Mouse (Mus musculus): ENCODE results near the gene 1700028K03Rik. TPM values are rescaled to one million over a fixed set of nuclear protein-coding genes. Genes with fewer than 3 reads are reported as not detected.

1700028K03Rik gene
- polyA plus RNA-seq, 1 experiment: 0.30 TPM

DNA sequence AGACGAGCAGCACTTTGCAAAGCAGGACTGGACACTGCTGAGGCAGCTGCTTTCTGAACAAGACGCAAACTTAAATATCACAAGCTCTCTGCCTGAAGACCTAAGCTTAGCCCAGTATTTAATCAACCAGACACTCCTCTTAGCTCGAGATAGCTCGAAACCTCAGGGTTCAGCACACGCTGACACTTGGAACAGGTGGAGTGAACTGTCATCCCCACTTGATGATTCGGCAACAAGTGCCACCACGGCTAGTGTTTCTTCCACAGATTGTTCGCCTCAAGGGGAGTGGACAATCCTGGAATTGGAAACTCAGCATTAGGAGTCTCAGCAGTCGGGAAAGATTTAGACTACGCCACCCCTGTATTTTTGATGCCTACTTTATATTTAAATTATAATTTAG lies 24.0 kb upstream of the 1700028K03Rik start:
- Histone ChIP-seq H3K27ac (ENCODE audit: insufficient read depth, low read length) (no peak overlapping the region), H3K4me1 (ENCODE audit: control insufficient read depth, insufficient read depth, low read length) (no peaks in the 10 kb centered on the region), H3K36me3 (ENCODE audit: control insufficient read depth, insufficient read depth, low read length, poor library complexity, severe bottlenecking) (no peaks in the 10 kb centered on the region), H3K4me3 (ENCODE audit: low read depth, low read length) (no peak overlapping the region), H3K27me3 (ENCODE audit: control insufficient read depth, insufficient read depth, low read length, poor library complexity, severe bottlenecking) (no peaks in the 10 kb centered on the region), H3K9ac (ENCODE audit: low read depth, poor library complexity, severe bottlenecking) (no peak overlapping the region), H3K9me3 (replicated peaks; ENCODE audit: control insufficient read depth, insufficient read depth, low read length, poor library complexity, severe bottlenecking) (no peaks in the 10 kb centered on the region)
- TF ChIP-seq EP300 (IDR thresholded peaks at IDR 0.05; ENCODE audit: insufficient read depth, low read depth, low read length): no peak
- no peak for TF ChIP-seq CTCF (IDR thresholded peaks at IDR 0.05; ENCODE audit: low read depth, low read length)
- TF ChIP-seq POLR2A (IDR thresholded peaks at IDR 0.05; ENCODE audit: insufficient read depth, low read length): no peak

DNA sequence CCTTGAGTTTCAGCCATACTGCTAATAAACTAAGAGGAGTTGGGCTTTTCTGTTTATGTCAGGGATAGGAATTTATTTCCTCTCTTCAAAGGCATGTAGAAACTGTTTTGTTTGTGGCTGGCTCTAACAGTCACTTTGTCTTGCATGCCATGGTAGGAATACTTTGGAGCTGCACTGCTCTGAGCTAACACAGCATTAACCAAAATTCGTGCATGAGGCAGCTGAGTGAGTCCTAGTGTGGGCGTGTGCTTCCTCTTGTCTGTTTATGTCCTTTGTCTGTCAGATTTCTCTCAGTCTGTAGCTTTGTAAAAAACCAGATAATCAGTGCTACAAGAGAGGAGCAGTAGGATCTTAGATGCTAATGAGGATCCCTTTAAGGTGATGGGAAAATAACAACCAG lies 23.2 kb upstream of the 1700028K03Rik start:
- H3K4me3 ChIP-seq (ENCODE audit: low read depth, low read length): no peak overlapping the region
- H3K4me1 ChIP-seq (ENCODE audit: control insufficient read depth, insufficient read depth, low read length): no peaks in the 10 kb centered on the region
- H3K27ac ChIP-seq (ENCODE audit: insufficient read depth, low read length): no peak overlapping the region
- no peaks in the 10 kb centered on the region for H3K9me3 ChIP-seq (replicated peaks; ENCODE audit: control insufficient read depth, insufficient read depth, low read length, poor library complexity, severe bottlenecking)
- no peaks in the 10 kb centered on the region for H3K36me3 ChIP-seq (ENCODE audit: control insufficient read depth, insufficient read depth, low read length, poor library complexity, severe bottlenecking)
- TF ChIP-seq CTCF (IDR thresholded peaks at IDR 0.05; ENCODE audit: low read depth, low read length) (no peak), POLR2A (IDR thresholded peaks at IDR 0.05; ENCODE audit: insufficient read depth, low read length) (no peak), EP300 (IDR thresholded peaks at IDR 0.05; ENCODE audit: insufficient read depth, low read depth, low read length) (no peak)
- no peak overlapping the region for H3K9ac ChIP-seq (ENCODE audit: low read depth, poor library complexity, severe bottlenecking)
- H3K27me3 ChIP-seq (ENCODE audit: control insufficient read depth, insufficient read depth, low read length, poor library complexity, severe bottlenecking): no peaks in the 10 kb centered on the region

DNA sequence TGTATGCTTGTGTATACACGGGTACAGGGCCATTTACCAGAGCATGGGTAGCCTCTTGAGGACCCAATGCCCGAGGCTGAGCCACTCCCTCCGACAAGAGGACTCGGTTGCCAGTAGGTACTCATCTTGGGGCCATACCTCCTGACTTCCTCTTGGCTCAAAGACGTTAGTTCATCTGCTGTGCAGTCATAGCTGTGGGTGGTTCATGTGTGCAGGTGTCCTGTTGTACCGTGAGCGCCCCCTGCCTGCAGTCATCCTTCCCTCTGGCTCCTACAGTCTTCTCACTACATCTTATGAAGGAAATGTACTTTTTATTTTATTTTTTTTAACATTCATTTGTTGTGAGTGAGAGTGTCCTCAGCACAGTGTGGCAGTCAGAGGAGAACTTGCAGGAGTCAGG lies 20.9 kb upstream of the 1700028K03Rik start:
- Histone ChIP-seq H3K4me1 (ENCODE audit: control insufficient read depth, insufficient read depth, low read length) (no peaks in the 10 kb centered on the region), H3K9ac (ENCODE audit: low read depth, poor library complexity, severe bottlenecking) (no peak overlapping the region), H3K27me3 (ENCODE audit: control insufficient read depth, insufficient read depth, low read length, poor library complexity, severe bottlenecking) (no peaks in the 10 kb centered on the region), H3K9me3 (replicated peaks; ENCODE audit: control insufficient read depth, insufficient read depth, low read length, poor library complexity, severe bottlenecking) (no peaks in the 10 kb centered on the region), H3K4me3 (ENCODE audit: low read depth, low read length) (no peak overlapping the region), H3K36me3 (ENCODE audit: control insufficient read depth, insufficient read depth, low read length, poor library complexity, severe bottlenecking) (no peaks in the 10 kb centered on the region), H3K27ac (ENCODE audit: insufficient read depth, low read length) (no peak overlapping the region)
- TF ChIP-seq POLR2A (IDR thresholded peaks at IDR 0.05; ENCODE audit: insufficient read depth, low read length): no peak
- TF ChIP-seq EP300 (IDR thresholded peaks at IDR 0.05; ENCODE audit: insufficient read depth, low read depth, low read length): no peak
- peak; percentile 80 for TF ChIP-seq CTCF (IDR thresholded peaks at IDR 0.05; ENCODE audit: low read depth, low read length)

DNA sequence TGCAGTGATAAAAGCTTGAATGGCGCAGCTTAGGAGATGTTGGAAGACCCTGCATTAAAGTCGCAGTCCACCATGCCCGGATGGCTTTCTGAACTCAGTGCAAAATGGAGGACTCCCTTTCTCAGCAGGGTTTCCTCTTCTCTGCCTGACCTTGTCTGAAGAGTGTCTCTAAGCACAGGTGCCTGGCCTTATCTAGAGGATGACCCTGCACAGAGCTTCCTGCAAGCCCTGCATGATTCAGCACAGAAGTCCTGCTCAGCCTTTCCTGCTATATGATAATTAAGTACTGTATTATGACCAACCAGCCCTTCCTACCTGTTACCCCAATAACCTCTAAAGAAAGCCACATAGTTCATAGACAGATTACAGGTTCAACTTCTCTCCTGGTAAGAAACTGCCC lies 19.1 kb upstream of the 1700028K03Rik start:
- no peak overlapping the region for H3K27ac ChIP-seq (ENCODE audit: insufficient read depth, low read length)
- no peaks in the 10 kb centered on the region for H3K9me3 ChIP-seq (replicated peaks; ENCODE audit: control insufficient read depth, insufficient read depth, low read length, poor library complexity, severe bottlenecking)
- no peak overlapping the region for H3K4me3 ChIP-seq (ENCODE audit: low read depth, low read length)
- no peaks in the 10 kb centered on the region for H3K36me3 ChIP-seq (ENCODE audit: control insufficient read depth, insufficient read depth, low read length, poor library complexity, severe bottlenecking)
- no peaks in the 10 kb centered on the region for H3K4me1 ChIP-seq (ENCODE audit: control insufficient read depth, insufficient read depth, low read length)
- no peaks in the 10 kb centered on the region for H3K27me3 ChIP-seq (ENCODE audit: control insufficient read depth, insufficient read depth, low read length, poor library complexity, severe bottlenecking)
- no peak overlapping the region for H3K9ac ChIP-seq (ENCODE audit: low read depth, poor library complexity, severe bottlenecking)
- TF ChIP-seq EP300 (IDR thresholded peaks at IDR 0.05; ENCODE audit: insufficient read depth, low read depth, low read length) (no peak), POLR2A (IDR thresholded peaks at IDR 0.05; ENCODE audit: insufficient read depth, low read length) (no peak)

DNA sequence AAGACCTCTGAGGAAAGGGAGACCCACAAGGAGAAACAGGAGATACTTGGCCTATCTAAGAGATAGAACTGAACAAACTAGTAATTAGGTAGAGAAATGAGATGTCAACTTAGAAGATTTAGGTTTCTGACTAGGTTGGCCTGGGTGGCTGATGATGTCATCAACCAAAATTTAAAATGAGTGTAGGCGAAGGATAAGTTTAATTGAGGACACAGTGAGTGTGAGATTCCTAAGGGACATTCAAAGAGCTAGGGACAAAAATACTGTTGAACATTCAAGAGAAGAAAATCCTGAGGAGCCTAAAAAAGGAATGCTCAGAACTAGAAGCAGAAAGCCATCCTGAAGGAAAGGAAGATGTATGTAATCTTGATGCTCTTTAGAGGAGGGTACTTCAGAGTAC lies 18.4 kb upstream of the 1700028K03Rik start:
- Histone ChIP-seq H3K9me3 (replicated peaks; ENCODE audit: control insufficient read depth, insufficient read depth, low read length, poor library complexity, severe bottlenecking) (no peaks in the 10 kb centered on the region), H3K36me3 (ENCODE audit: control insufficient read depth, insufficient read depth, low read length, poor library complexity, severe bottlenecking) (no peaks in the 10 kb centered on the region), H3K4me3 (ENCODE audit: low read depth, low read length) (no peak overlapping the region), H3K27ac (ENCODE audit: insufficient read depth, low read length) (no peak overlapping the region), H3K27me3 (ENCODE audit: control insufficient read depth, insufficient read depth, low read length, poor library complexity, severe bottlenecking) (no peaks in the 10 kb centered on the region), H3K4me1 (ENCODE audit: control insufficient read depth, insufficient read depth, low read length) (no peaks in the 10 kb centered on the region), H3K9ac (ENCODE audit: low read depth, poor library complexity, severe bottlenecking) (no peak overlapping the region)
- TF ChIP-seq CTCF (IDR thresholded peaks at IDR 0.05; ENCODE audit: low read depth, low read length): no peak
- TF ChIP-seq POLR2A (IDR thresholded peaks at IDR 0.05; ENCODE audit: insufficient read depth, low read length): no peak
- no peak for TF ChIP-seq EP300 (IDR thresholded peaks at IDR 0.05; ENCODE audit: insufficient read depth, low read depth, low read length)

DNA sequence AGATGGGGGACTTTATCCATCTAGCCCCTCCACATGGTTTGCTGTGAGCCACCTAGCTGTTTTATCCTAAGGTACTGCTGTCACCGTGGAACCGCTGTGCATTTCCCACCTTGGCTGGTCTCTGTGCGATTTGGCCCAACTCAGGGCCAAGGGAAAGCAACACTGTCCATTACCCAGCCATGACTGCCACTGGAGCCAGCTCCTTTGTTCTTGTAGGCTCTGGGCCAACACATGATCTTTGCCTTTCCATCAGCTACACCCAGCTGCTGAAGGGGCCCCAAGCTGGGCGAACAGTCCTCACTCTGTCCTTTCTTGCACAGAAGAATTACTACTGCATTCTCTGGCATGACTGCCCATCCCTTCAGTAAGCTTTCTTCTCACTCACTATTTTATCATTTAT lies 15.9 kb upstream of the 1700028K03Rik start:
- Histone ChIP-seq H3K27ac (ENCODE audit: insufficient read depth, low read length) (no peak overlapping the region), H3K36me3 (ENCODE audit: control insufficient read depth, insufficient read depth, low read length, poor library complexity, severe bottlenecking) (no peaks in the 10 kb centered on the region), H3K9ac (ENCODE audit: low read depth, poor library complexity, severe bottlenecking) (no peak overlapping the region), H3K4me1 (ENCODE audit: control insufficient read depth, insufficient read depth, low read length) (no peaks in the 10 kb centered on the region), H3K27me3 (ENCODE audit: control insufficient read depth, insufficient read depth, low read length, poor library complexity, severe bottlenecking) (no peaks in the 10 kb centered on the region), H3K9me3 (replicated peaks; ENCODE audit: control insufficient read depth, insufficient read depth, low read length, poor library complexity, severe bottlenecking) (no peaks in the 10 kb centered on the region), H3K4me3 (ENCODE audit: low read depth, low read length) (no peak overlapping the region)
- TF ChIP-seq EP300 (IDR thresholded peaks at IDR 0.05; ENCODE audit: insufficient read depth, low read depth, low read length) (no peak), POLR2A (IDR thresholded peaks at IDR 0.05; ENCODE audit: insufficient read depth, low read length) (no peak), CTCF (IDR thresholded peaks at IDR 0.05; ENCODE audit: low read depth, low read length) (no peak)
